Mouse (Mus musculus) liver, embryonic 14.5 days (tissue): ENCODE measurements around the gene Lrrc10.

Source experiments
- CTCF ChIP-seq: IDR thresholded peaks from 2 replicates; pipeline ENCODE4 v1.5.1; 2016; ENCODE audit warnings: antibody characterized with exemption, low read depth, control low read depth
- EP300 ChIP-seq: IDR thresholded peaks from 2 replicates; pipeline ENCODE4 v1.6.1; 2016; ENCODE audit warnings: antibody characterized with exemption, low read depth

DNA sequence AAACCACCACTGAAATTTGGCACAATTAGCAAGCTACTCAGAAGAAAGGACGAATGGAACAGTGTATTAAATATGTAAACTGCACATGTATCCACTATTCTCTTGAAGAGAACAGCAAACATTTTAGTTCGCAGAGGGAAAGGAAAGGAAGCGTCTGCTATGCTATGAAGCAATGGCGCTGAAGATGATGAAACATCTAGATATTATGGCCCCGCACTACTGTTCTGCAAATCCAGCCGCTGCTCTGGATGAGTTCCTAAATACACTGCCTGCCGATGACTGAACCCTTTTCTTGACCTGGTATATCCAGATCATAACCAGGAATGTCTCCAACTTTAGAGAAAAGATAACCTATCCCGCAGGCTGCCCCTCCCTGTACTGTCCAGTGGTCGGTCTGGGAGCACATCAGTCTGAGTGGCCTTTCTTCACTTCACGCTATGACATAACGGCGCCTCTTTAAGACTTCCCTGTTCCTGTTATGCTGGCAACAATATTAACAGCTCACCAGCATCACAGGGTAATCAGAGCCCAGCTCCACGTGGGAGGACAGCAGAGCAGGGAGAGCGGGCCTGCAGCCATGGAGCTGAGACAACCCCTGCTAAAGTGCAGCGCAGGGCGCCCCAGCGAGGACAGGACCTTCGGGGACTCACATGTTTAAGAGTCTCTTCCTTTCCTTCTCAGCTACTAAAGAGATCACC lies 27.2 kb downstream of the Lrrc10 start:
- TF ChIP-seq CTCF (no peak), EP300 (no peak)
